Mouse (Mus musculus) CH12.LX (cell line): ENCODE results near the gene Sec63. TPM values are rescaled to one million over a fixed set of nuclear protein-coding genes. Genes with fewer than 3 reads are reported as not detected.

Experiments
- DNase-seq: peaks from one replicate; pipeline ENCODE4 v3.0.0-alpha.2; 2013; ENCODE audit errors: extremely low read depth
- H3K27ac ChIP-seq: 2 replicates; pipeline ENCODE4 v1.5.1; 2012; ENCODE audit warnings: low read depth, mild to moderate bottlenecking, control low read depth, moderate library complexity; ENCODE audit not compliant: insufficient read depth
- H3K27me3 ChIP-seq: replicated peaks from 2 replicates; pipeline ENCODE3; 2012; ENCODE audit warnings: inconsistent platforms
- H3K36me3 ChIP-seq, 2 experiments: replicated peaks in 1 of 2; 2 replicates each; pipeline versions ENCODE3 to v1.6.1; 2012; ENCODE audit warnings: inconsistent platforms in 1 of 2, low read length in 1 of 2, mild to moderate bottlenecking in 1 of 2, mixed read lengths in 1 of 2, moderate library complexity in 1 of 2; ENCODE audit not compliant: control insufficient read depth in 1 of 2, insufficient read depth in 1 of 2
- H3K4me1 ChIP-seq, 2 experiments: 2 replicates each; pipeline ENCODE4 v1.6.1; 2012; ENCODE audit warnings: inconsistent platforms in 1 of 2, moderate library complexity in 1 of 2; ENCODE audit not compliant: insufficient read depth in 2 of 2, control insufficient read depth in 1 of 2
- H3K4me2 ChIP-seq: 2 replicates; pipeline ENCODE4 v1.6.1; 2012; ENCODE audit warnings: low read depth, mild to moderate bottlenecking, control low read depth; ENCODE audit not compliant: poor library complexity, insufficient read depth, severe bottlenecking
- H3K4me3 ChIP-seq, 3 experiments: fragments of 150-350 bp in 1 of 3; sonication (generic) in 1 of 3; replicated peaks in 1 of 3; 2 replicates each; pipeline versions ENCODE3 to v1.5.1; 2011 to 2012; ENCODE audit warnings: low read depth in 2 of 3, low read length in 2 of 3, mild to moderate bottlenecking in 2 of 3, moderate library complexity in 2 of 3, control low read depth in 1 of 3, improper control_type of control experiment in 1 of 3, inconsistent platforms in 1 of 3, mixed read lengths in 1 of 3; ENCODE audit not compliant: poor library complexity in 1 of 3
- H3K79me2 ChIP-seq: replicated peaks from 2 replicates; pipeline ENCODE4 v1.6.1; 2012; ENCODE audit warnings: mild to moderate bottlenecking, moderate library complexity; ENCODE audit not compliant: control insufficient read depth, poor library complexity, insufficient read depth, severe bottlenecking; ENCODE audit errors: extremely low read depth
- H3K9ac ChIP-seq: 2 replicates; pipeline ENCODE4 v1.6.1; 2012; ENCODE audit warnings: low read depth, mild to moderate bottlenecking, control low read depth, moderate library complexity; ENCODE audit not compliant: insufficient read depth
- H3K9me3 ChIP-seq: replicated peaks from 2 replicates; pipeline ENCODE3; 2012; ENCODE audit warnings: low read length, inconsistent platforms, mixed read lengths
- CHD2 ChIP-seq: IDR thresholded peaks from 2 replicates; pipeline ENCODE4 v1.6.1; 2011; ENCODE audit warnings: low read length, improper control_type of control experiment
- CTCF ChIP-seq, 2 experiments: IDR thresholded peaks in 1 of 2; conservative IDR thresholded peaks in 1 of 2; 2 replicates each; pipeline ENCODE4 v1.5.1; 2011 to 2012; ENCODE audit warnings: low read depth in 2 of 2, low read length in 2 of 2, improper control_type of control experiment in 1 of 2, inconsistent platforms in 1 of 2, mild to moderate bottlenecking in 1 of 2, moderate library complexity in 1 of 2
- E2F4 ChIP-seq: IDR thresholded peaks from 2 replicates; pipeline ENCODE4 v1.6.1; 2011; ENCODE audit warnings: low read depth, low read length, improper control_type of control experiment; ENCODE audit not compliant: insufficient replicate concordance
- HCFC1 ChIP-seq: IDR thresholded peaks from 2 replicates; pipeline ENCODE4 v1.6.1; 2012; ENCODE audit warnings: low read depth, mild to moderate bottlenecking, inconsistent platforms, low read length, improper control_type of control experiment
- IRF4 ChIP-seq: IDR thresholded peaks from 2 replicates; pipeline ENCODE4 v1.6.1; 2014; ENCODE audit warnings: low read depth, mild to moderate bottlenecking, inconsistent platforms, low read length, improper control_type of control experiment
- JUN ChIP-seq: IDR thresholded peaks from 2 replicates; pipeline ENCODE4 v1.6.1; 2011; ENCODE audit warnings: low read depth, mild to moderate bottlenecking, low read length, improper control_type of control experiment, moderate library complexity; ENCODE audit not compliant: insufficient read depth
- KAT2A ChIP-seq: IDR thresholded peaks from 2 replicates; pipeline ENCODE4 v1.6.1; 2012; ENCODE audit warnings: low read length, improper control_type of control experiment, inconsistent platforms; ENCODE audit not compliant: insufficient replicate concordance
- MAFK ChIP-seq: IDR thresholded peaks from 2 replicates; pipeline ENCODE4 v1.6.1; 2011; ENCODE audit warnings: low read length, improper control_type of control experiment; ENCODE audit not compliant: insufficient replicate concordance
- MYC ChIP-seq: IDR thresholded peaks from 2 replicates; pipeline ENCODE4 v1.6.1; 2011; ENCODE audit warnings: low read depth, mild to moderate bottlenecking, improper control_type of control experiment, low read length
- NELFE ChIP-seq: IDR thresholded peaks from 2 replicates; pipeline ENCODE4 v1.6.1; 2011; ENCODE audit warnings: low read depth, low read length, improper control_type of control experiment
- NRF1 ChIP-seq: IDR thresholded peaks from 2 replicates; pipeline ENCODE4 v1.6.1; 2014; ENCODE audit warnings: low read depth, mild to moderate bottlenecking, inconsistent platforms, low read length, improper control_type of control experiment, moderate library complexity
- POLR2A ChIP-seq: IDR thresholded peaks from 2 replicates; pipeline ENCODE4 v1.6.1; 2011; ENCODE audit warnings: low read depth, mild to moderate bottlenecking, improper control_type of control experiment, low read length
- RAD21 ChIP-seq: IDR thresholded peaks from 2 replicates; pipeline ENCODE4 v1.6.1; 2011; ENCODE audit warnings: low read depth, mild to moderate bottlenecking, low read length, improper control_type of control experiment, moderate library complexity
- SIN3A ChIP-seq: IDR thresholded peaks from 2 replicates; pipeline ENCODE4 v1.6.1; 2012; ENCODE audit warnings: low read length, improper control_type of control experiment, inconsistent platforms
- SMC3 ChIP-seq: IDR thresholded peaks from 2 replicates; pipeline ENCODE4 v1.6.1; 2011; ENCODE audit warnings: low read depth, low read length, improper control_type of control experiment
- USF1 ChIP-seq: IDR thresholded peaks from 2 replicates; pipeline ENCODE4 v1.6.1; 2014; ENCODE audit warnings: low read depth, mild to moderate bottlenecking, inconsistent platforms, low read length, improper control_type of control experiment
- USF2 ChIP-seq: conservative IDR thresholded peaks from 2 replicates; pipeline ENCODE4 v1.6.1; 2011; ENCODE audit warnings: low read depth, low read length, improper control_type of control experiment
- ZC3H11A ChIP-seq: IDR thresholded peaks from 2 replicates; pipeline ENCODE4 v1.6.1; 2012; ENCODE audit warnings: low read depth, mild to moderate bottlenecking, inconsistent platforms, low read length, improper control_type of control experiment
- ZKSCAN1 ChIP-seq: IDR thresholded peaks from 2 replicates; pipeline ENCODE4 v1.6.1; 2012; ENCODE audit warnings: low read depth, inconsistent platforms, low read length, improper control_type of control experiment, borderline replicate concordance
- ZMIZ1 ChIP-seq: IDR thresholded peaks from 2 replicates; pipeline ENCODE4 v1.6.1; 2012; ENCODE audit warnings: low read depth, mild to moderate bottlenecking, inconsistent platforms, low read length, improper control_type of control experiment
- dilution Hi-C: fragments of 300-500 bp; cut with MboI; formaldehyde crosslinking; loops from 2 replicates; pipeline ENCODE4 v1.14.3; 2020; ENCODE audit warnings: low sequenced_read_pairs; ENCODE audit not compliant: extremely low pct_unique_long_range_greater_than_20kb, extremely low pct_ligation_motif_present
- in situ Hi-C: fragments of 300-500 bp; cut with MboI; formaldehyde crosslinking; loops from 3 replicates; pipeline ENCODE4 v1.14.3; 2019; ENCODE audit warnings: low sequenced_read_pairs, low pct_ligation_motif_present, low pct_unique_long_range_greater_than_20kb, mixed read lengths
- polyA plus RNA-seq: library from polyadenylated mRNA; unstranded; fragments of >175 nt; gene quantifications from 2 replicates; pipeline ENCODE4 v1.2.1, GENCODE M21; 2012; ENCODE audit warnings: low read depth; ENCODE audit not compliant: insufficient read length
- total RNA-seq, 2 experiments: library from RNA; depleted of rRNA; stranded (reverse); fragments of 300-350 nt in 1 of 2; fragments of >200 nt in 1 of 2; gene quantifications; 2 replicates each; pipeline ENCODE4 v1.2.3; 2012 to 2014

Gene Sec63
- total and polyA plus RNA-seq, 3 experiments: 20.5 to 74.9 (median 26.2) TPM

DNA sequence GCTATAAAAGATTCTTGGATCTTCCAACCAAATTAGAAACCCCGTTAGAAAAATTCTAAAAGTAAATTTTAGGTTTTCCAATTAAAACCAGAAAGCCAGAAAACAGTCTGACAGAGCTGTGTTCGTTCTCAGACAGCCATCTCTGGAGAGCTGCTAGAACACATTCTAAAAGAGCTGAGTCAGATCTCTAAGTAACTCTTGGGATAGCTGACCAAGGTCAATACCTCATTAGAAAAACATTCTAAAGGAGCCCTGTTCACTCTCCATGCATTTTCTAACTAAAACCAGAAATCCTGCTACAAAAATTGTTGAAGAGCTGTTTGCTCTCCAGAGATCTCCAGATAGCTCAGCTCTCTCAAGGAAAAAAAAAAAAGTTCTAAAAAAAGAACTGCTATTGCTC, 31.7 kb upstream of the Sec63 start:
- H3K4me2 ChIP-seq: no peak overlapping the region
- dilution Hi-C loops: no loop called here
- H3K9me3 ChIP-seq: no peaks in the 10 kb centered on the region

DNA sequence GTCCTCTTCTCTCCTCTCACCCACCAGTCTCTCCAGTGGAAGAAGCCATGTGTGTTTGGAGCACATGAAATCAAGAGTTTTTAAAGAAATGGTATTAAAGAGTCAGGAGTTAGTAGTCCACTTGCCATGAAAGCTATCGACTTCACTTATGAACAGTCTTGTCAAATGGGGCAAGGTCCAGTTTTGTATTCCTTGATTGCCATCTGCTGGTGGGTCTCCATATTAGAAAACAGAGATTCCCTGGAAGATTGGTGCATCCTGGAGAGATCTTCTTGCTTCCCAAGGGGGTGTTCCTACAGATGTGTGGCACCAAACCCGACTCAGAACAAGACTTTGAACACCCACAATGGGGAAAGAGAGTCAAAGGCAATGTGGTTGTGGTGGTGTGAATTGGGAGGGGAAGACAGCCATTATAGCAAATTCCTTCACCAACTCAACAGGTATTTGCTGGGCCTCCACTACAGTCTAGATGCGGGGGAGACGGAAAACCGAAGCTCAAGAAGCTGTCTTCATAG, 26.7 kb upstream of the Sec63 start:
- H3K36me3 ChIP-seq: no peaks in the 10 kb centered on the region
- no peak overlapping the region for H3K4me3 ChIP-seq
- no peak overlapping the region for H3K9ac ChIP-seq
- H3K27me3 ChIP-seq: no peaks in the 10 kb centered on the region
- H3K79me2 ChIP-seq: no peaks in the 10 kb centered on the region
- DNase-seq: peak; percentile 17
- in situ Hi-C loops (loop anchor here (10.0 kb wide), 1 partner anchor 430 kb away; no protein-coding TSS in a partner anchor), dilution Hi-C loops (no loop called here)
- H3K27ac ChIP-seq: no peak overlapping the region
- TF ChIP-seq SMC3 (peak; percentile 50), CHD2 (no peak), MYC (no peak), CTCF (conservative IDR thresholded peaks at IDR 0.05 in 1 of 2, IDR thresholded peaks at IDR 0.05 in 1 of 2; ENCODE audit: low read depth in 2 of 2, low read length in 2 of 2) (peak in 1 of 2 experiments; percentile 66; a peak in 2 of 4 replicates), RAD21 (peak; percentile 72)
- TF ChIP-seq, all 38 proteins: peak for 3
- Histone ChIP-seq H3K4me1 (0 out of 4 replicates have a peak, but pooled peaks cover 0 to 2% of the 10 kb centered on the region in 2 experiments), H3K9me3 (no peaks in the 10 kb centered on the region), H3K4me2 (no peak overlapping the region)

More for the DNA sequence above, 31.7 kb upstream of the Sec63 start:
- H3K9ac ChIP-seq: no peak overlapping the region
- no peaks in the 10 kb centered on the region for H3K27me3 ChIP-seq
- no peak for DNase-seq
- H3K4me3 ChIP-seq: no peak overlapping the region
- H3K36me3 ChIP-seq: no peaks in the 10 kb centered on the region
- H3K79me2 ChIP-seq: no peaks in the 10 kb centered on the region
- TF ChIP-seq KAT2A (no peak), HCFC1 (no peak), POLR2A (no peak), E2F4 (no peak), ZKSCAN1 (no peak), IRF4 (no peak), ZC3H11A (no peak), USF1 (no peak), ZMIZ1 (no peak), NRF1 (no peak)
- no peaks in the 10 kb centered on the region for H3K4me1 ChIP-seq
- in situ Hi-C loops: loop anchor here (10.0 kb wide), 1 partner anchor 425 kb away; no protein-coding TSS in a partner anchor
- H3K27ac ChIP-seq: no peak overlapping the region

DNA sequence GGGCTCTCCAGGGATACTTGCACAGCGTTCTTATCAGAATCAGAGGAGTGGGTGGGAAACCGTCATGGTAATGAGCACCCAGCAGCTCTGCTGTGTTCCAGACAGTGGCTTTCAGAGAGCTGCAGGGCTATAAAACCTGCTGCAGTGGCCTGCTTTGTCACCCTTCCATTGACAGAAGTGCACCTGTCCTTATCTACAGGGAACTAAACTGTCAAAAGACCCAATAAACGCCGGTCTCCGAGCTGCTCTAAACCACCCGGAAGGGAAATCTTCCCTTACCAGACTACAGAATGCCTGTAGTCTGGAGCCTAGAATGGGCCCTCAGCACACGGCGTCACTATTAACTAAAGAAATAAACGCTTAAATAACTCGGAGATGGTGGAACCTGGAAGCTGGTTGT, 9.5 kb upstream of the Sec63 start:
- H3K79me2 ChIP-seq: no peaks in the 10 kb centered on the region
- dilution Hi-C loops: no loop called here
- H3K4me2 ChIP-seq: no peak overlapping the region
- H3K4me3 ChIP-seq: no peak overlapping the region
- no peak overlapping the region for H3K27ac ChIP-seq
- no peak overlapping the region for H3K9ac ChIP-seq
- in situ Hi-C loops: no loop called here
- TF ChIP-seq JUN: no peak
- TF ChIP-seq SIN3A: no peak
- TF ChIP-seq USF2: no peak
- no peak for TF ChIP-seq NELFE
- TF ChIP-seq MAFK: no peak
- TF ChIP-seq, all 38 proteins: peak for 0
- DNase-seq: no peak
- Histone ChIP-seq H3K4me1 (no peaks in the 10 kb centered on the region), H3K36me3 (no peaks in the 10 kb centered on the region), H3K27me3 (peaks cover 2% of the 10 kb centered on the region), H3K9me3 (no peaks in the 10 kb centered on the region)
